In the genomic region with DNA sequence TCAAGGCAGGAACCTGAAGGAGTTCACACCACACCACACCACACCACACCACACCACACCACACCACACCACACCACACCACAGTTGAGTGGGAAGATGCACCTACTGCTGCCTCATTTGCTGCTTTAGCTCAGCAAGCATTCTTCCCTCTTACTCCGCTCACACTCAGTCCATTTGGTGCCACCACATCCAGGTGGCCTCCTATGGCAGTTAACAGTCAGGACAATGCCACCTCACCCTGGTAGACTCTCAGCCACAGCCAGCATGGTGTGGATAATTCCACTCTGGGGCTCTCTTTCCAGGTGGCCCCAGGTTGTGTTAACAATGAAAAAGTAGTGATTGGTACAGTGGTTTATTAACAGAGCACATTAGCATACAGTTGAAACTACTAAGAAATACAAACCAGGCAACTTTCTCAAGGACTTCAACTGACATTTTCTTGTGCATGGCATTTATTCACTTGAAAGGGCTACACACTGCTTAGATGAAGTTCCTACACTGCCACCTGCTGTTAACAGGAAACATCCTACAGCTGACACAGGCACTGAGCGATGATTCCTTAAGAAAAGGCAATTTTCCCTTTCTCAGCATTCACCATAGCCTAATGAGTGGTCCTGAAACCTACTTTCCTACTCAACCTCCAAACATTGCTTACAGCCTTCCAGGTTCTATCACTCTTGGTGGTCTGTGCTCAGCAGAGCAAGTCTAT, we compare ENCODE assay signal across 9 mouse cellular contexts. TPM values are rescaled to one million over a fixed set of nuclear protein-coding genes. Genes with fewer than 3 reads are reported as not detected.
A peak's percentile ranks its signal among the peaks of the same experiment; 100 is the strongest.
DNase-seq lines count a peak whose midpoint lies in the region; ATAC-seq and TF ChIP-seq lines count a peak whose summit lies in the region.
"Had no signal": no experiment of that assay in that cellular context is flagged by ENCODE, and none has a peak within 500 bp of the region (broad histone marks: within the 10 kb centered on the region; RNA-seq: fewer than 3 reads in every experiment).

No protein-coding gene starts in this region.

- H3K4me1 ChIP-seq in heart, embryonic 12.5 days (replicated peaks) = no peaks in the 10 kb centered on the region
- H3K4me1 ChIP-seq in cortical plate, adult 2 months (ENCODE audit: control insufficient read depth, insufficient read depth, low read length) = no peaks in the 10 kb centered on the region
- no peaks in the 10 kb centered on the region for H3K4me1 ChIP-seq in lung, embryonic 16.5 days (replicated peaks; ENCODE audit: control insufficient read depth, insufficient read depth, low read length)
- H3K4me1 ChIP-seq: neural tube, embryonic 12.5 days had no signal

- H3K36me3 ChIP-seq in heart, embryonic 12.5 days = peaks cover 73% of the 10 kb centered on the region
- peaks cover 19% of the 10 kb centered on the region for H3K36me3 ChIP-seq in lung, embryonic 16.5 days (ENCODE audit: control insufficient read depth, insufficient read depth, low read length)

- no peak for ATAC-seq in heart, embryonic 12.5 days (ENCODE audit: insufficient number of reproducible peaks, low FRiP score)
- ATAC-seq in lung, embryonic 16.5 days (ENCODE audit: low read depth) = peak; percentile 51; the same call in 1 of the 2 replicates

- no peak for TF ChIP-seq POLR2A in cortical plate, adult 2 months (IDR thresholded peaks at IDR 0.05; ENCODE audit: extremely low read depth, insufficient read depth, low read length)

- no peak overlapping the region for H3K9ac ChIP-seq in heart, embryonic 12.5 days
- H3K9ac ChIP-seq in lung, embryonic 16.5 days (ENCODE audit: low read length) = no peak overlapping the region
- H3K9ac ChIP-seq: neural tube, embryonic 12.5 days had no signal

- peak; percentile 71 for TF ChIP-seq CTCF in cortical plate, adult 2 months (IDR thresholded peaks at IDR 0.05; ENCODE audit: extremely low read depth, insufficient read depth, low read length)

- no peak overlapping the region for H3K27ac ChIP-seq in heart, embryonic 12.5 days (ENCODE audit: poor library complexity, severe bottlenecking)
- no peak overlapping the region for H3K27ac ChIP-seq in cortical plate, adult 2 months (ENCODE audit: insufficient read depth, low read length)
- H3K27ac ChIP-seq in lung, embryonic 16.5 days (ENCODE audit: low read length) = no peak overlapping the region
- H3K27ac ChIP-seq: neural tube, embryonic 12.5 days had no signal

- WGBS in heart, embryonic 12.5 days = 67% methylated on average over 2 of the region's 2 CpGs
- 65% methylated on average over 2 of the region's 2 CpGs for WGBS in lung, embryonic 16.5 days

- DNase-seq in heart, adult 18-20 months = peak; percentile 19 to 49
- DNase-seq in right cerebral cortex, adult 18-20 months = peak; percentile 45
- DNase-seq in right cerebral cortex, postnatal 36 days (ENCODE audit: low spot score in 2 of 2) = no peak
- no peak for DNase-seq in testis, postnatal 10 days (ENCODE audit: low spot score)
- DNase-seq in urinary bladder, postnatal 10 days (ENCODE audit: low spot score) = no peak

- H3K4me2 ChIP-seq in heart, embryonic 12.5 days = no peak overlapping the region
- H3K4me2 ChIP-seq in lung, embryonic 16.5 days (ENCODE audit: low read depth, low read length) = no peak overlapping the region
- H3K4me2 ChIP-seq: neural tube, embryonic 12.5 days had no signal

- no peaks in the 10 kb centered on the region for H3K9me3 ChIP-seq in heart, embryonic 12.5 days (replicated peaks)
- no peaks in the 10 kb centered on the region for H3K9me3 ChIP-seq in lung, embryonic 16.5 days (ENCODE audit: control insufficient read depth, low read length)
- H3K9me3 ChIP-seq: neural tube, embryonic 12.5 days had no signal

- no peak overlapping the region for H3K4me3 ChIP-seq in heart, embryonic 12.5 days
- H3K4me3 ChIP-seq in cortical plate, adult 2 months (ENCODE audit: insufficient read depth, low read length) = no peak overlapping the region
- H3K4me3 ChIP-seq in lung, embryonic 16.5 days (ENCODE audit: low read length) = no peak overlapping the region
- H3K4me3 ChIP-seq: neural tube, embryonic 12.5 days had no signal

- no peaks in the 10 kb centered on the region for H3K27me3 ChIP-seq in heart, embryonic 12.5 days (replicated peaks)
- no peaks in the 10 kb centered on the region for H3K27me3 ChIP-seq in lung, embryonic 16.5 days (ENCODE audit: control insufficient read depth, insufficient read depth, low read depth, low read length)
- H3K27me3 ChIP-seq: neural tube, embryonic 12.5 days had no signal

RNA-seq across cellular contexts. Expression of gene Cog6, which starts 12.5 kb away (rescaled TPM):
- 10 to 100 TPM; 52.9 to 57.5 TPM for total RNA-seq in heart, adult 18-20 months (2021)
- 63.6 and 66.1 TPM in 2 replicates for polyA plus RNA-seq in heart, embryonic 12.5 days (2016; fragmentation: Nextera tagmentation; extraction: Ambion mirVana)
- 38.8 and 41.0 TPM in 2 replicates for polyA plus RNA-seq in cortical plate, adult 2 months (2012; rRNA removed)
- polyA plus RNA-seq in lung, embryonic 16.5 days (2015; fragmentation: Nextera tagmentation; extraction: Ambion mirVana) = 46.7 and 48.1 TPM in 2 replicates

RNA-seq across cellular contexts. Expression of gene Lhfp, which starts 36.8 kb away (rescaled TPM):
- total RNA-seq in heart, adult 18-20 months (2021) = 10 to 100 TPM; 42.5 to 44.2 TPM
- polyA plus RNA-seq in heart, embryonic 12.5 days (2016; fragmentation: Nextera tagmentation; extraction: Ambion mirVana) = 80.4 and 84.9 TPM in 2 replicates
- 33.6 and 35.1 TPM in 2 replicates for polyA plus RNA-seq in cortical plate, adult 2 months (2012; rRNA removed)
- polyA plus RNA-seq in lung, embryonic 16.5 days (2015; fragmentation: Nextera tagmentation; extraction: Ambion mirVana) = 77.0 and 82.9 TPM in 2 replicates

Comparison
In these comparisons a context has a peak if more than half of its experiments do, and no peak if none do; other contexts are left out.
1. DNase-seq: peak in heart, adult 18-20 months (2 of 2) and right cerebral cortex, adult 18-20 months (single experiment); none in right cerebral cortex, postnatal 36 days (0 of 2), testis, postnatal 10 days (single experiment) and urinary bladder, postnatal 10 days (single experiment).